Mouse (Mus musculus) heart, adult 2 months (tissue): ENCODE measurements around the gene Olfr1371.

Experiments used
- CTCF ChIP-seq: fragments of 200-600 bp; IDR thresholded peaks from 2 replicates; pipeline ENCODE4 v1.8.1; 2022; ENCODE audit warnings: antibody characterized with exemption, mild to moderate bottlenecking, moderate library complexity
- POLR2A ChIP-seq: fragments of 200-500 bp; IDR thresholded peaks from 2 replicates; pipeline ENCODE4 v1.6.1; 2011; ENCODE audit warnings: mild to moderate bottlenecking, low read depth, low read length, control low read depth; ENCODE audit not compliant: insufficient read depth

- TF ChIP-seq CTCF (no peak), POLR2A (no peak)
Measured at GRCm38 (mm10) chr11:52213887-52214286, at the start of gene Olfr1371.
